Mouse (Mus musculus): Measurements from ENCODE around the gene Nhlh1.

GRCm38 (mm10) chr1:172095202-172095601 lies 37.8 kb upstream of the Nhlh1 start:
- TF ChIP-seq POLR2A (IDR thresholded peaks at IDR 0.05; ENCODE audit: borderline replicate concordance, extremely low read depth, low read depth, low read length) = no peak
- no peak for TF ChIP-seq CTCF (IDR thresholded peaks at IDR 0.05; ENCODE audit: insufficient read depth, low read length)
